Mouse (Mus musculus): ENCODE data around the gene Shb. TPM values are rescaled to one million over a fixed set of nuclear protein-coding genes. Genes with fewer than 3 reads are reported as not detected.
"Not testable (repeated sequence)": the region's sequence is repeated elsewhere in the genome, so short reads cannot be mapped to it uniquely, and the experiment has no call there.

The Shb gene
- polyA plus RNA-seq, 1 experiment from 2014 or later = 3.5 TPM

DNA sequence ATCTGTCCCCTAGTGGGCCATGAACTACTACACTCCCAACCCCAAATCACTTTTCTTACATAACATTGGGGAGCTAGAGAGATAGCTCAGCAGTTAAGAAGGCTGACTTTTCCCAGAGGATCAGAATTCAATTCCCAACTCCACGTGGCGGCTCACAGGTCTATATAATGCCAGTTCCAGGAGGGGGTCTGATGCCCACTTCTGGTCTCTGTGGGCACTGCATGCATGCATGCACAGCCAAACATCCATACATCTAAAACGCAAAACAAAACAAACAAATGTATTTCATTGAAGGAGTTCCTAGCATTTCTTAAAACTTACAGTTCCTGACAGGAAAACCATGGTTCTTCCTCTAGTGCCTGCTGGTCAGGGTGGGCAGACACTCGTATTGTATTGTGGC, 140.2 kb downstream of the Shb start:
- H3K9me3 ChIP-seq (replicated peaks; ENCODE audit: control insufficient read depth, low read length, poor library complexity, severe bottlenecking) = no peaks in the 10 kb centered on the region
- no peak for ATAC-seq
- H3K4me3 ChIP-seq (ENCODE audit: low read depth, low read length) = no peak overlapping the region
- H3K36me3 ChIP-seq (ENCODE audit: control insufficient read depth, insufficient read depth, low read length) = no peaks in the 10 kb centered on the region
- no peaks in the 10 kb centered on the region for H3K4me1 ChIP-seq (ENCODE audit: control insufficient read depth, insufficient read depth, low read length)
- H3K4me2 ChIP-seq (ENCODE audit: low read length) = no peak overlapping the region
- no peak overlapping the region for H3K27ac ChIP-seq (ENCODE audit: low read length)
- H3K27me3 ChIP-seq (ENCODE audit: control insufficient read depth, insufficient read depth, low read depth, low read length) = no peaks in the 10 kb centered on the region
- H3K9ac ChIP-seq (ENCODE audit: low read depth, low read length) = no peak overlapping the region
- 75% methylated on average over 4 of the region's 4 CpGs for WGBS

DNA sequence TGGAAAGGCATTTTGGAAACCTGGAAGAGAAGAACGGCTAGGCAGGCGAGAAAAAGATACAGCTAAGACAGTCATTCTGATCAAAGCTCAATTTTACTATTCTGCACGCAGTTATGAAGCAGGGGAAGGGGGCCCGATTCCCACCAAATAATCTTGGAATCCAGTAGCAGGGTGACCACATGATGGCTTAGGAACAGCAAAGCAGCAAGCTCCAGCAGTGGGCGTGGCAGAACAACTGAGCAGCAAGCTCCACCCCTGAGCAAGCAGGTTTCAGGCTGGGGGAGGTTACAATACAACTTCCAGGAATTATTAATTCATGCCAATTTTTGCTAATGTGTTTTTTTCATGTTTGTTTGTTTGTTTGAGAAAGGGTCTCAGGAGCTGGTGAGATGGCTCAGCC, 145.0 kb downstream of the Shb start:
- not testable (repeated sequence) for H3K9me3 ChIP-seq (replicated peaks; ENCODE audit: control insufficient read depth, low read length, poor library complexity, severe bottlenecking); H3K9ac ChIP-seq (ENCODE audit: low read depth, low read length); H3K36me3 ChIP-seq (ENCODE audit: control insufficient read depth, insufficient read depth, low read length); H3K4me1 ChIP-seq (ENCODE audit: control insufficient read depth, insufficient read depth, low read length); ATAC-seq; H3K4me3 ChIP-seq (ENCODE audit: low read depth, low read length); H3K27me3 ChIP-seq (ENCODE audit: control insufficient read depth, insufficient read depth, low read depth, low read length); H3K4me2 ChIP-seq (ENCODE audit: low read length); H3K27ac ChIP-seq (ENCODE audit: low read length)
- WGBS = 97% methylated on average over 5 of the region's 5 CpGs

DNA sequence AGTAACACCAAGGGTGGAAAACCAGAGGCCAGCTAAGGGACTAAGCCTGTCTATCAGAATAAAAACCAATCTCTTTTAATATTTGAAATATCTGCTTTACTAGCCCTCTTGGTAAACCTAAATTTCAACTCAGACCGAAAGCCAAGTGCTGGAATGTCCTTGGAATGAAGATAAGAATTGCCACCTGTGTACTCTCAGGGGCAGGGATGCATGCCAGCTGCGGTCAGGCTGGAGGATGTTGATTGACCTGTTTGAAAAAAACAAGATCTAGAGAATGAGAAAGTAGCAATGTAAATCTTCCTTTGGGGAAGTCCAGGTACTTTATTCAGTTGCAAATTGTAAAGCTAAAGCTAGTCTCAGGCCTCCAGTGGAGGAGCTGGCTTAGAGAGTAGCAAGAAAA, 150.1 kb downstream of the Shb start:
- WGBS = 90% methylated on average over 2 of the region's 2 CpGs
- not testable (repeated sequence) for H3K9ac ChIP-seq (ENCODE audit: low read depth, low read length)

DNA sequence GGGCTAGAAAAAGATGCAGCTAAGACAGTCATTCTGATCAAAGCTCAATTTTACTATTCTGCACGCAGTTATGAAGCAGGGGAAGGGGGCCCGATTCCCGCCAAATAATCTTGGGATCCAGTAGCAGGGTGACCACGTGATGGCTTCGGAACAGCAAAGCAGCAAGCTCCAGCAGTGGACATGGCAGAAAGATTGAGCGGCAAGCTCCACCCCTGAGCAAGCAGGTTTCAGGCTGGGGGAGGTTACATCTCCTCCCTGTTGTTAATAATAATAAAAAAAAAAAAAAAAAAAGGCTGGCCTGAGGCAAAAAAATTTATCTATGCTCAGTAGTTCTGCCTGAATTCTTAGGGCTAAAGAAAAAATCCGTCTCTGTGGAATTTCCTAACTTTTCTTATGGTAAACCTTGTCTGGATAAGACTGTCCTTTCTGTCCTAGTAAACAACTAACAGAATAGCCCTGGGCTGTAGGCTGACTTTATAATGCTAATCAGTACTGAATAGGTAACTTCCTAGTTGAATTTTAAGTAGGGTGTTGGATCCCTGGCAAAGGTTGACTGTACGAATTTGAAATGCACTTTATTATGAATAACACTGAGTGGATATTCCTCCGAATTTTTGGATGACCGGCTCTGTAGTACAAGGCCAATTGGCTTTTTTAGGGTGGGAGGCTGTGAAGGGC, 151.2 kb downstream of the Shb start:
- 83% methylated on average over 10 of the region's 10 CpGs for WGBS
- not testable (repeated sequence) for H3K27ac ChIP-seq (ENCODE audit: low read length); H3K4me3 ChIP-seq (ENCODE audit: low read depth, low read length); H3K36me3 ChIP-seq (ENCODE audit: control insufficient read depth, insufficient read depth, low read length); ATAC-seq; H3K9ac ChIP-seq (ENCODE audit: low read depth, low read length); H3K4me2 ChIP-seq (ENCODE audit: low read length); H3K27me3 ChIP-seq (ENCODE audit: control insufficient read depth, insufficient read depth, low read depth, low read length); H3K9me3 ChIP-seq (replicated peaks; ENCODE audit: control insufficient read depth, low read length, poor library complexity, severe bottlenecking); H3K4me1 ChIP-seq (ENCODE audit: control insufficient read depth, insufficient read depth, low read length)

More for the DNA sequence above, 150.1 kb downstream of the Shb start:
- H3K4me1 ChIP-seq (ENCODE audit: control insufficient read depth, insufficient read depth, low read length); H3K4me3 ChIP-seq (ENCODE audit: low read depth, low read length); H3K9me3 ChIP-seq (replicated peaks; ENCODE audit: control insufficient read depth, low read length, poor library complexity, severe bottlenecking); H3K27ac ChIP-seq (ENCODE audit: low read length); H3K36me3 ChIP-seq (ENCODE audit: control insufficient read depth, insufficient read depth, low read length); H3K27me3 ChIP-seq (ENCODE audit: control insufficient read depth, insufficient read depth, low read depth, low read length); H3K4me2 ChIP-seq (ENCODE audit: low read length); ATAC-seq: not testable (repeated sequence)

DNA sequence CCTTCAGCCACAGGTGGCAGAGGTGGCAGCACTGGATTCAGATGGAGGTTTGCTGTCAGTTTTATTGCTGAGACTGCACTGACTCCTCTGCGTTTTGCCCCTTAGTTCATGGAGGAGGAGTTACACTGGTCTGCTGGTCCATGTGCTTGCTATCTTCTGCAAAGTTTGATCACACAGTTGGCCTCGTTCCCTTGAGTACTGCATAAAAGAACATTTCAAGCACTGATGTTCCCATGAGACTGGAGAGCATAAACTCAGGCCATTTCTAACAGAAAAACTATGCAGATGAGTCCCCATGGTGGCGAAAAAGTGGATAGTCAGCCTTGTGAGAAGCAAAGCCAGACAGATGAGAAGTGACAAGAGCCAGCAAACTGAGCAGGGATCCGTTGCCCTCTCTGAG, 155.7 kb downstream of the Shb start:
- H3K36me3 ChIP-seq (ENCODE audit: control insufficient read depth, insufficient read depth, low read length) = peaks cover 37% of the 10 kb centered on the region
- H3K4me1 ChIP-seq (ENCODE audit: control insufficient read depth, insufficient read depth, low read length) = no peaks in the 10 kb centered on the region
- WGBS = 87% methylated on average over 4 of the region's 4 CpGs
- H3K27ac ChIP-seq (ENCODE audit: low read length) = no peak overlapping the region
- H3K27me3 ChIP-seq (ENCODE audit: control insufficient read depth, insufficient read depth, low read depth, low read length) = no peaks in the 10 kb centered on the region
- no peaks in the 10 kb centered on the region for H3K9me3 ChIP-seq (replicated peaks; ENCODE audit: control insufficient read depth, low read length, poor library complexity, severe bottlenecking)
- ATAC-seq = no peak
- no peak overlapping the region for H3K9ac ChIP-seq (ENCODE audit: low read depth, low read length)
- no peak overlapping the region for H3K4me2 ChIP-seq (ENCODE audit: low read length)
- no peak overlapping the region for H3K4me3 ChIP-seq (ENCODE audit: low read depth, low read length)

DNA sequence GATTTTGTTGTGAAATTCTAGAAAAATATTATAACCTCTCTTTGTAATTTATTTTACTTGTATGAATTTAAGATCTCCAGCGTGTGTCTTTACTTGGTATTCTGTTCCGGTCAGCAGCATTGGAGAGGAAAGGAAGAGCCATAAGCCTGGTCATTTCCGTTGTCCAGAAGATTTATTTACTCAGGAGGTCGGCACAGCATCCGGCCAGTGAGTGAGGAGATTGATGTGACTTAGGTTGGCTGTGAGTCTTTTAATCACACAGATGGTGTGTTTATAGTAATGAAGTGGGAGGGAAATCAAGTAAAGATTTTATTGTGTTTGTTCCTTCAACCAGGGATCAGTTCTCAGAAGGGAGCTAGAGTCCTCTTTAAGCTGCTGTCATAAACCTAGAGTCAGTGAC, 157.4 kb downstream of the Shb start:
- H3K27ac ChIP-seq (ENCODE audit: low read length) = no peak overlapping the region
- 90% methylated on average over 5 of the region's 5 CpGs for WGBS
- no peak for ATAC-seq
- no peaks in the 10 kb centered on the region for H3K9me3 ChIP-seq (replicated peaks; ENCODE audit: control insufficient read depth, low read length, poor library complexity, severe bottlenecking)
- no peak overlapping the region for H3K4me3 ChIP-seq (ENCODE audit: low read depth, low read length)
- no peak overlapping the region for H3K4me2 ChIP-seq (ENCODE audit: low read length)
- H3K27me3 ChIP-seq (ENCODE audit: control insufficient read depth, insufficient read depth, low read depth, low read length) = no peaks in the 10 kb centered on the region
- H3K9ac ChIP-seq (ENCODE audit: low read depth, low read length) = no peak overlapping the region
- peaks cover 44% of the 10 kb centered on the region for H3K36me3 ChIP-seq (ENCODE audit: control insufficient read depth, insufficient read depth, low read length)
- H3K4me1 ChIP-seq (ENCODE audit: control insufficient read depth, insufficient read depth, low read length) = no peaks in the 10 kb centered on the region

Small RNA genes lying within 50 kb of the gene (microRNA-seq; reads per million reads assigned to microRNA genes)
- gene Gm22518 (not detected), gene Gm25692 (not detected)

Other genes with a start within 250 kb of the Shb start
- gene Trmt10b, start 235.3 kb downstream of the Shb start, polyA plus RNA-seq (2015; fragmentation: Nextera tagmentation; extraction: Ambion mirVana) = 25.5 and 28.6 TPM in 2 replicates
- 7.4 and 7.7 TPM in 2 replicates for gene Dcaf10, start 190.4 kb downstream of the Shb start, polyA plus RNA-seq (2015; fragmentation: Nextera tagmentation; extraction: Ambion mirVana)
- 31.7 and 32.6 TPM in 2 replicates for gene Exosc3, start 189.7 kb downstream of the Shb start, polyA plus RNA-seq (2015; fragmentation: Nextera tagmentation; extraction: Ambion mirVana)
- 70.6 and 72.5 TPM in 2 replicates for gene Slc25a51, start 123.7 kb downstream of the Shb start, polyA plus RNA-seq (2015; fragmentation: Nextera tagmentation; extraction: Ambion mirVana)